Mouse (Mus musculus): ENCODE measurements around the gene Kctd20. TPM values are rescaled to one million over a fixed set of nuclear protein-coding genes. Genes with fewer than 3 reads are reported as not detected.

The Kctd20 gene
- polyA plus RNA-seq, 1 experiment from 2014 or later, result 106 TPM

DNA sequence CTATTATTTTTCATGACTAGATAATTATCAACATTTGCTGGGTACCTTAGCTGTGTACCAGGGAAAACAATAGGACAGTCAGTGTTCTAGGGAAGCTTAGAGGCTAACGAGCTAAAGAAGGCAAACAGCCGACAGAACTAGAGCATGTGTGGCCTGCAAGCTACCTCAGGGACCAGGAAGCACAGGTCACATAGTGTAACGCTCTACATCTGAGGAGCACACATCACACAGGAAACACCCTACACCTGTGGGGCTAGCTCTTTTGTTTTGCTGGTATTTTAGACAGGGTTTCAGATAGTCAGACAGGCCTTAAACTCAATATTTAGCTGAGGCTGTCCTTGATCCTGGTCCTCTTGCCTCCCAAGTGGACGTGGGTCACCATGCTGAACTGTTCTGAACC, 42.9 kb downstream of the Kctd20 start:
- Histone ChIP-seq H3K4me1 (ENCODE audit: control insufficient read depth, insufficient read depth, low read length) (no peaks in the 10 kb centered on the region), H3K27me3 (ENCODE audit: control insufficient read depth, insufficient read depth, low read length) (no peaks in the 10 kb centered on the region), H3K9me3 (ENCODE audit: control insufficient read depth, low read length) (no peaks in the 10 kb centered on the region), H3K4me3 (ENCODE audit: low read depth, low read length) (no peak overlapping the region), H3K9ac (ENCODE audit: low read length) (no peak overlapping the region), H3K36me3 (ENCODE audit: control insufficient read depth, insufficient read depth, low read length) (peaks cover 16% of the 10 kb centered on the region), H3K27ac (replicated peaks; ENCODE audit: low read depth, low read length) (no peak overlapping the region), H3K4me2 (ENCODE audit: low read depth, severe bottlenecking) (no peak overlapping the region)
- ATAC-seq (ENCODE audit: insufficient number of reproducible peaks, low FRiP score, low TSS enrichment, low read depth) (no peak), DNase-seq (ENCODE audit: low spot score) (no peak)
- 90% methylated on average over 4 of the region's 4 CpGs for WGBS

- Histone ChIP-seq H3K36me3 (ENCODE audit: control insufficient read depth, insufficient read depth, low read length) (peaks cover 14% of the 10 kb centered on the region), H3K27me3 (ENCODE audit: control insufficient read depth, insufficient read depth, low read length) (no peaks in the 10 kb centered on the region), H3K27ac (replicated peaks; ENCODE audit: low read depth, low read length) (no peak overlapping the region), H3K9ac (ENCODE audit: low read length) (no peak overlapping the region), H3K4me2 (ENCODE audit: low read depth, severe bottlenecking) (no peak overlapping the region), H3K4me1 (ENCODE audit: control insufficient read depth, insufficient read depth, low read length) (no peaks in the 10 kb centered on the region), H3K4me3 (ENCODE audit: low read depth, low read length) (no peak overlapping the region), H3K9me3 (ENCODE audit: control insufficient read depth, low read length) (no peaks in the 10 kb centered on the region)
- WGBS, result 91% methylated on average over 6 of the region's 6 CpGs
- no peak for ATAC-seq (ENCODE audit: insufficient number of reproducible peaks, low FRiP score, low TSS enrichment, low read depth)
- DNase-seq (ENCODE audit: low spot score), result no peak
Observed at GRCm38 (mm10) chr17:29000465-29000864, 48.7 kb downstream of the Kctd20 start.

DNA sequence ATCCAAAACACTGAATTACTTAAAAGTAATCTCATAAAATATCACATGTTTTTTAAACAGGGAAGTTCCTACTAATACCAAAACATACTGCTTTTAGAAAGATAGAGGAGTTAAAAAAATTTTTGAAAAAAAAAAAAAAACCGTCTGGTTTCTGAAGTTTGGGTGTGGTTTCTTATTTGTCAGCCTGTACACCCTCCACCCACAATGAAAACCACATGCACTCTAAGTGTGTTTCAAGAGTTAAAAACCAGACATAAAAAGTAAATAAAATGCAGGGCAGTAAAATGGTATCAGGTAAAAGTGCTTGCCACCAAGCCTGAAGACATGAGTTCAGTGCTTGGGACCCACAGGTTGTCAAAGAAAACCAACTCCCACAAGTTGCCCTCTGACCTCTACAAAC, 52.0 kb downstream of the Kctd20 start:
- Histone ChIP-seq H3K4me1 (ENCODE audit: control insufficient read depth, insufficient read depth, low read length) (peaks cover 3% of the 10 kb centered on the region; the same call in 1 of the 2 replicates), H3K27me3 (ENCODE audit: control insufficient read depth, insufficient read depth, low read length) (no peaks in the 10 kb centered on the region), H3K27ac (replicated peaks; ENCODE audit: low read depth, low read length) (no peak overlapping the region), H3K4me3 (ENCODE audit: low read depth, low read length) (no peak overlapping the region), H3K9ac (ENCODE audit: low read length) (no peak overlapping the region), H3K4me2 (ENCODE audit: low read depth, severe bottlenecking) (no peak overlapping the region), H3K9me3 (ENCODE audit: control insufficient read depth, low read length) (no peaks in the 10 kb centered on the region), H3K36me3 (ENCODE audit: control insufficient read depth, insufficient read depth, low read length) (peaks cover 14% of the 10 kb centered on the region)
- DNase-seq (ENCODE audit: low spot score), result no peak
- ATAC-seq (ENCODE audit: insufficient number of reproducible peaks, low FRiP score, low TSS enrichment, low read depth), result no peak
- 74% methylated on average over 1 of the region's 1 CpGs for WGBS

DNA sequence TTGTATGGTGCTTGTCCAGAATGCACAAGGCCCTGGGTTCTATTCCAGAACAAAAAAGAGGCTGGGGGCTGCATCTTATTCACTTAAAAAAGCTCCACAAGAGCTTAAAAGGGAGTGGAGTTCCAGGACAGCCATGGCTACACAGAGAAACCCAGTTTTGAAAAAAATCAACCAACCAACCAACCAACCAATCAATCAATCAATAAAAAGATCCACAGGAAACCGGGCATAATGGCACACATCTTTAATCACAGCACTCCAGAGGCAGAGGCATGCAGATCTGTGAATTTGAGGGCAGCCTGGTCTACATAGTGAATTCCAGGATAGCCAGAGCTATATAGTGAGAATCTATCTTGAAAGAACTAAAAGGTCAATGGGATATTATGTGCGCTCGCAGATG, 53.3 kb downstream of the Kctd20 start:
- no peak for ATAC-seq (ENCODE audit: insufficient number of reproducible peaks, low FRiP score, low TSS enrichment, low read depth)
- Histone ChIP-seq H3K4me1 (ENCODE audit: control insufficient read depth, insufficient read depth, low read length) (peaks cover 3% of the 10 kb centered on the region; the same call in 1 of the 2 replicates), H3K27me3 (ENCODE audit: control insufficient read depth, insufficient read depth, low read length) (no peaks in the 10 kb centered on the region), H3K27ac (replicated peaks; ENCODE audit: low read depth, low read length) (no peak overlapping the region), H3K4me3 (ENCODE audit: low read depth, low read length) (no peak overlapping the region), H3K36me3 (ENCODE audit: control insufficient read depth, insufficient read depth, low read length) (peaks cover 6% of the 10 kb centered on the region), H3K9me3 (ENCODE audit: control insufficient read depth, low read length) (no peaks in the 10 kb centered on the region), H3K4me2 (ENCODE audit: low read depth, severe bottlenecking) (no peak overlapping the region), H3K9ac (ENCODE audit: low read length) (no peak overlapping the region)
- WGBS, result 90% methylated on average over 3 of the region's 3 CpGs
- no peak for DNase-seq (ENCODE audit: low spot score)

GRCm38 (mm10) chr17:29006812-29007211, 55.1 kb downstream of the Kctd20 start:
- no peak for ATAC-seq (ENCODE audit: insufficient number of reproducible peaks, low FRiP score, low TSS enrichment, low read depth)
- no peak overlapping the region for H3K27ac ChIP-seq (replicated peaks; ENCODE audit: low read depth, low read length)
- WGBS, result 13% methylated on average over 7 of the region's 7 CpGs

GRCm38 (mm10) chr17:29007243-29007640, 55.5 kb downstream of the Kctd20 start:
- DNase-seq (ENCODE audit: low spot score), result no peak
- no peaks in the 10 kb centered on the region for H3K9me3 ChIP-seq (ENCODE audit: control insufficient read depth, low read length)
- no peaks in the 10 kb centered on the region for H3K36me3 ChIP-seq (ENCODE audit: control insufficient read depth, insufficient read depth, low read length)
- H3K4me2 ChIP-seq (ENCODE audit: low read depth, severe bottlenecking), result peak overlapping the region; percentile 78
- under 1% methylated on average over 19 of the region's 19 CpGs for WGBS
- no peaks in the 10 kb centered on the region for H3K27me3 ChIP-seq (ENCODE audit: control insufficient read depth, insufficient read depth, low read length)
- no peak for ATAC-seq (ENCODE audit: insufficient number of reproducible peaks, low FRiP score, low TSS enrichment, low read depth)
- H3K4me1 ChIP-seq (ENCODE audit: control insufficient read depth, insufficient read depth, low read length), result peaks cover 3% of the 10 kb centered on the region; the same call in 1 of the 2 replicates
- peak overlapping the region; percentile 96 for H3K9ac ChIP-seq (ENCODE audit: low read length)
- H3K4me3 ChIP-seq (ENCODE audit: low read depth, low read length), result peak overlapping the region; percentile 92
- peak overlapping the region; percentile 78 for H3K27ac ChIP-seq (replicated peaks; ENCODE audit: low read depth, low read length)

More at GRCm38 (mm10) chr17:29006812-29007211, 55.1 kb downstream of the Kctd20 start:
- Histone ChIP-seq H3K27me3 (ENCODE audit: control insufficient read depth, insufficient read depth, low read length) (no peaks in the 10 kb centered on the region), H3K9me3 (ENCODE audit: control insufficient read depth, low read length) (no peaks in the 10 kb centered on the region), H3K4me1 (ENCODE audit: control insufficient read depth, insufficient read depth, low read length) (peaks cover 3% of the 10 kb centered on the region; the same call in 1 of the 2 replicates), H3K9ac (ENCODE audit: low read length) (peak overlapping the region; percentile 96), H3K4me2 (ENCODE audit: low read depth, severe bottlenecking) (peak overlapping the region; percentile 78), H3K36me3 (ENCODE audit: control insufficient read depth, insufficient read depth, low read length) (no peaks in the 10 kb centered on the region), H3K4me3 (ENCODE audit: low read depth, low read length) (peak overlapping the region; percentile 92)
- DNase-seq (ENCODE audit: low spot score), result no peak

- H3K9ac ChIP-seq (ENCODE audit: low read length), result peak within 1 kb of the TSS; percentile 96
- ATAC-seq (ENCODE audit: insufficient number of reproducible peaks, low FRiP score, low TSS enrichment, low read depth) (peak; percentile 91), DNase-seq (ENCODE audit: low spot score) (peak; percentile 94)
- peak within 1 kb of the TSS; percentile 92 for H3K4me3 ChIP-seq (ENCODE audit: low read depth, low read length)
- under 1% methylated on average over 63 of the region's 65 CpGs for WGBS
- H3K4me2 ChIP-seq (ENCODE audit: low read depth, severe bottlenecking), result peak within 1 kb of the TSS; percentile 78
- H3K27ac ChIP-seq (replicated peaks; ENCODE audit: low read depth, low read length), result peak within 1 kb of the TSS; percentile 78
- no peaks in the 10 kb centered on the region for H3K27me3 ChIP-seq (ENCODE audit: control insufficient read depth, insufficient read depth, low read length)
- H3K9me3 ChIP-seq (ENCODE audit: control insufficient read depth, low read length), result no peaks in the 10 kb centered on the region
- peaks cover 3% of the 10 kb centered on the region; the same call in 1 of the 2 replicates for H3K4me1 ChIP-seq (ENCODE audit: control insufficient read depth, insufficient read depth, low read length)
- no peaks in the 10 kb centered on the region for H3K36me3 ChIP-seq (ENCODE audit: control insufficient read depth, insufficient read depth, low read length)
Observed at GRCm38 (mm10) chr17:29007641-29008325, 56.0 kb downstream of the Kctd20 start, which contains the start of gene Stk38. TSS of gene Stk38 (minus strand) at chr17:29007995.

DNA sequence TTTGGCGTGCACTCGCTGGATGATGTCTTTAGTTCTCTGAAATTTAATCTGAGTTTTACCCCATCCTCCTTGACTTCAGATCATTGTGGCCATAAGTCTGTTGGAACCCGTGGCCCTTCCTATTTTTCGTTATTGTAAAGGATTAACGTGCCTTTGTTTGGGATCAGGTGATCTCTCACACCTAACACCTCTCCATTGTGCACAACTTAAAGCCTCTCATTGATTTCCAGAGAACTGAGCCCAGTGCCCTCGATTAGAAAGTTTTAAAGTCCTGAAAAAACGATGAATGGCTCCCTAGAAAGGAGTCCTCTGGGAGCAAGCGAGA, 56.5 kb downstream of the Kctd20 start:
- H3K9me3 ChIP-seq (ENCODE audit: control insufficient read depth, low read length), result no peaks in the 10 kb centered on the region
- ATAC-seq (ENCODE audit: insufficient number of reproducible peaks, low FRiP score, low TSS enrichment, low read depth) (no peak), DNase-seq (ENCODE audit: low spot score) (no peak)
- no peaks in the 10 kb centered on the region for H3K36me3 ChIP-seq (ENCODE audit: control insufficient read depth, insufficient read depth, low read length)
- H3K9ac ChIP-seq (ENCODE audit: low read length), result peak overlapping the region; percentile 96
- 17% methylated on average over 8 of the region's 8 CpGs for WGBS
- peaks cover 3% of the 10 kb centered on the region; the same call in 1 of the 2 replicates for H3K4me1 ChIP-seq (ENCODE audit: control insufficient read depth, insufficient read depth, low read length)
- peak overlapping the region; percentile 50 for H3K4me2 ChIP-seq (ENCODE audit: low read depth, severe bottlenecking)
- H3K4me3 ChIP-seq (ENCODE audit: low read depth, low read length), result peak overlapping the region; percentile 92
- peak overlapping the region; percentile 78 for H3K27ac ChIP-seq (replicated peaks; ENCODE audit: low read depth, low read length)
- H3K27me3 ChIP-seq (ENCODE audit: control insufficient read depth, insufficient read depth, low read length), result no peaks in the 10 kb centered on the region
